Mouse (Mus musculus) bone marrow macrophage, adult 2 months (primary cell): ENCODE measurements around the gene Car11. TPM values are rescaled to one million over a fixed set of nuclear protein-coding genes. Genes with fewer than 3 reads are reported as not detected.
A peak's percentile ranks its signal among the peaks of the same experiment; 100 is the strongest.

Experiments used
- H3K27ac ChIP-seq: 2 replicates; pipeline ENCODE4 v1.5.1; 2012; ENCODE audit warnings: low read depth, low read length; ENCODE audit not compliant: insufficient read depth
- H3K4me1 ChIP-seq: 2 replicates; pipeline ENCODE4 v1.6.1; 2012; ENCODE audit warnings: low read length; ENCODE audit not compliant: control insufficient read depth, insufficient read depth
- H3K4me3 ChIP-seq: 2 replicates; pipeline ENCODE4 v1.5.1; 2012; ENCODE audit warnings: mild to moderate bottlenecking, low read length, moderate library complexity; ENCODE audit not compliant: insufficient read depth
- CTCF ChIP-seq: IDR thresholded peaks from 2 replicates; pipeline ENCODE4 v1.5.1; 2012; ENCODE audit warnings: low read depth, mild to moderate bottlenecking, low read length, moderate library complexity
- POLR2A ChIP-seq: IDR thresholded peaks from 2 replicates; pipeline ENCODE4 v1.6.1; 2012; ENCODE audit warnings: mild to moderate bottlenecking, low read depth, low read length, borderline replicate concordance
- polyA plus RNA-seq: library from polyadenylated mRNA; stranded (reverse); fragments of >200 nt; gene quantifications from 2 replicates; pipeline ENCODE4 v1.2.4, GENCODE M21; 2012; ENCODE audit not compliant: missing spikeins, insufficient read depth, insufficient read length

The Car11 gene
- polyA plus RNA-seq, 1 experiment = 1.3 TPM

DNA sequence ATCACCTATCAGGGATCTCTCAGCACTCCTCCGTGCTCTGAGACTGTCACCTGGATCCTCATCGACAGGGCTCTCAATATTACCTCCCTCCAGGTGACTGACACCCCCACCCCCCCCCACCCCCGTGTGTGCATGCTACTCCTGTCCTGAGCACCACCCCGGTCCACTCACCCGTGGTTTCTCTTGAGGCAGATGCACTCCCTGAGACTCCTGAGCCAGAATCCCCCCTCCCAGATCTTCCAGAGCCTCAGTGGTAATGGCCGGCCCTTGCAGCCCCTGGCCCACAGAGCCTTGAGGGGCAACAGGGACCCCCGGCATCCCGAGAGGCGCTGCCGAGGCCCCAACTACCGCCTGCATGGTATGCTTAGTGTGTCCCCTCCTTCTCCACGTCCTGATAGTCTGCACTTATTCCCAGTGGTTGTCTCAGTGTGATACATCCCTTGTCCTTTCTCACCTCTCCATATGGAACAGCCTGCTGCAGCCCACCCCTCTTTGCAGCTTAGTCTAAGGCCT lies 3.9 kb downstream of the Car11 start:
- H3K27ac ChIP-seq = peak overlapping the region; percentile 73
- H3K4me1 ChIP-seq = peaks cover 15% of the 10 kb centered on the region
- peak overlapping the region; percentile 58 for H3K4me3 ChIP-seq
- no peak for TF ChIP-seq POLR2A
- TF ChIP-seq CTCF = no peak

DNA sequence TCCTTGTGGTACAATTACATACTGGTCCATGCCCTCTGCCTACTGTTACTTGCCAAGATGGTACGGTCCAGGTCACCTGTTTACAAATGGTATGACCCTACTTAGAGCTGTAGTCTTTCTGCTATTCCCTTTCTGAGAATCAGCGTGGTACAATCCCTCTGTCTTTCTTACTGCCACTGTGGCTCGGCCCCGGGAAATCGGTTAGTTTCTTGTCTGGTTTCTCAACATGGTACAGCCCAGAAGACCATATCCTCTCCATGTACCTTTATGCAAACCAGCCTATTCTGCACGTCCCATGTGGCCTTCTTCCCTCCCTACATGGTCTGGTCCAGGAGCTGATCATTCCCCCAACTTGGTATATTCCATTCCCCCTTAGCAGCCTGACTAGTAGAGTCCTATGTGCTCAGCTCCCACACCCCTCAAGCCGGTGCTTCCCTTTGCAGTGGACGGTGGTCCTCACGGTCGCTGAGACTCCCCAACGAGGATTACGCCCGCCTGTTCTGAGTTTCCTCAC lies 4.5 kb downstream of the Car11 start:
- Histone ChIP-seq H3K4me1 (peaks cover 20% of the 10 kb centered on the region), H3K27ac (peak overlapping the region; percentile 73), H3K4me3 (peak overlapping the region; percentile 58)
- TF ChIP-seq CTCF (no peak), POLR2A (no peak)

DNA sequence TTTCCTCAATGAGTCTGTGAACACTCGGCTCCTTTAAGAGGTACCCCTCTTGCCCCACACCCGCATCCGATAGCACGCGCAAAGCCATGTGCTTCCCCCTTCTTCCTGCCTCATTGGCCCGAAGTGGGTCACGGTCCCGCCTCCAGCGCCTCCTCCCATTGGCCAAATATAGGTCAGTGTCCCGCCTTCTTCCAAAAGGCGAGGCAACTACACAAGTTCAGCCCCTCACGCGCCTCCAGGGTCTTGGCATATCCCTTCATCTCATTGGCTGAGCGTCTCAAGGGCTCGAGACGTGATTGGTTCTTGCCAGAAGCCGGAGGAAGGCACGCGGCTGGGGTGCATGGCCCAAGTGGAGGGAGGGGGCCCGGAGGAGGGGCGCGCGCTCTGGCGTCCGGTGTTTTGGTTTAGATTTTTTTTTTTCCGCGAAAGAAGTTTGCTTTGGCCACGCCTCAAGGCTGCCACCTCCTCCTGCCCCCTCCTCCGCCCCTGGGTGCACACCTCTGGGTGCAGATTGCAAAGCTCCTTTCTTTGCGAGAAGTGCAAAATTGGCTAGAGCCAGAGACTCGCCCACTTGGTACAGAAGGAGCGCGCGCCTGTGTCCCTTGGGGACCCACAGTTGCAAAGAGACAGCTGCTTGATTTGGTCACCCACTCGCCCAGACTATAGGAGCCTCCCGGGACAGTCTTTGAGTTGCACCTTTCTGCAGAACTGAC lies 5.2 kb downstream of the Car11 start, which contains the start of gene Dbp:
Dbp (plus strand) TSS at position 359 of the 713 bp plus-strand sequence.
- Histone ChIP-seq H3K27ac (peak within 1 kb of the TSS; percentile 87), H3K4me1 (peaks cover 21% of the 10 kb centered on the region), H3K4me3 (peak within 1 kb of the TSS; percentile 83)
- TF ChIP-seq POLR2A (no peak), CTCF (no peak)

DNA sequence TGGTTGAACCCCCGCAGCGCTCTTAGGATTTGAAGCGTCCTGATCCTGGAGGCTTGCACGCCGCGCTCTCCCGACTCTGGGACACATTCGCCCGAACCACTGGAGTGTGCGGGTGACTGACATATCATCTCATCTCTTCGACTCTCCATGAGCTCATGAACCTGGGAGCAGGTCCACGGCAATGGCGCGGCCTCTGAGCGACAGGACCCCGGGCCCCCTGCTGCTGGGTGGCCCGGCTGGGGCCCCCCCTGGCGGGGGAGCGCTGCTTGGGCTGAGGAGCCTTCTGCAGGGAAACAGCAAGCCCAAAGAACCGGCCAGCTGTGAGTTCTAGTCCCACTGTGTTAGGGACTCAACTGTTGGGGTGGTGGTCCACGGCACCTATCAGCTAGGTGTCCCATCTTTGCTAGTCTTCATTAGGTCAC lies 5.8 kb downstream of the Car11 start:
- H3K27ac ChIP-seq = peak overlapping the region; percentile 87
- TF ChIP-seq POLR2A (no peak), CTCF (0 out of 2 replicates have a peak, but pooled peaks have one; percentile 17)
- peaks cover 21% of the 10 kb centered on the region for H3K4me1 ChIP-seq

DNA sequence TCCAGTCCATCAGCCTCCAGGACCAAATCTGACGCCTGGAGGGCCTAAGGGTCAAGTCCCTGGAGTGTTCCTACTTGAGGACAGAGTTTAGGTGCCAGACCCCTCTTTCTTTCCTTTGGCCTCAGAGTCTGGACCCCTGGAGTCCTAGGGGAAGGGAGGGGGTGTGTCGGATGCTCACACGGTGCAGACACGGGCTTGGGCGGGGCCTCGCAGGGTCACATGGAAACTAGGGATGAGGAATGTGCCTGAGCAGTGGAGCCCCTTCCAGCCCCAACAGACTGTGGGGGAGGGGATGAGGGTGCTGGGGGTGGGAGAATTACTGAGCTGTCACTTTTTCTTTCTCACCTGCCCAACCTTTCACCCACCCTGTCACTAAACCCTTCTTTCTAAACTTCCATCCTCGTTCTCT lies 6.2 kb downstream of the Car11 start:
- peak overlapping the region; percentile 83 for H3K4me3 ChIP-seq
- H3K4me1 ChIP-seq = peaks cover 21% of the 10 kb centered on the region
- TF ChIP-seq CTCF = no peak
- no peak for TF ChIP-seq POLR2A
- peak overlapping the region; percentile 87 for H3K27ac ChIP-seq

More for the DNA sequence above, 5.8 kb downstream of the Car11 start:
- H3K4me3 ChIP-seq = peak overlapping the region; percentile 83

DNA sequence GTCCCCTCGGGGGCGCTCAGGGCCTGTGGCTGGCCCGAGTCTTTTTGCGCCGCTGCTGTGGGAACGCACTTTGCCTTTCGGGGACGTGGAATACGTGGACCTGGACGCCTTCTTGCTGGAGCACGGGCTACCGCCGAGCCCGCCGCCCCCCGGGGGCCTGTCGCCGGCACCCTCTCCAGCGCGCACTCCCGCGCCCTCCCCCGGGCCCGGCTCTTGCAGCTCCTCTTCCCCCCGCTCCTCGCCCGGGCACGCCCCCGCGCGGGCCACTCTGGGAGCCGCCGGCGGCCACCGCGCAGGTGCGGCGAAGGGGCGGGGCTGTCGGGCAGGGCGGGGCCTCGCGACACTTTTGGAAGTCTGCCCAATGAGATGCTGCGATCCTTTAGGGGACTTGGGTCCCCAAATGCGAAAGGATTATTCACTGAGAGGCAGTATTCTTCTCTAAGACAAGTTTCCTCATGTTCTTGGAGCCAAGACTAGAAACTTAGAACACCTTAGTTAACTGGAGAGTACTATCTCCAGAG lies 7.1 kb downstream of the Car11 start:
- H3K4me3 ChIP-seq = peak overlapping the region; percentile 83
- TF ChIP-seq CTCF (no peak), POLR2A (peak; percentile 85; the same call in 1 of the 2 replicates)
- peak overlapping the region; percentile 95 for H3K27ac ChIP-seq
- H3K4me1 ChIP-seq = peaks cover 21% of the 10 kb centered on the region

DNA sequence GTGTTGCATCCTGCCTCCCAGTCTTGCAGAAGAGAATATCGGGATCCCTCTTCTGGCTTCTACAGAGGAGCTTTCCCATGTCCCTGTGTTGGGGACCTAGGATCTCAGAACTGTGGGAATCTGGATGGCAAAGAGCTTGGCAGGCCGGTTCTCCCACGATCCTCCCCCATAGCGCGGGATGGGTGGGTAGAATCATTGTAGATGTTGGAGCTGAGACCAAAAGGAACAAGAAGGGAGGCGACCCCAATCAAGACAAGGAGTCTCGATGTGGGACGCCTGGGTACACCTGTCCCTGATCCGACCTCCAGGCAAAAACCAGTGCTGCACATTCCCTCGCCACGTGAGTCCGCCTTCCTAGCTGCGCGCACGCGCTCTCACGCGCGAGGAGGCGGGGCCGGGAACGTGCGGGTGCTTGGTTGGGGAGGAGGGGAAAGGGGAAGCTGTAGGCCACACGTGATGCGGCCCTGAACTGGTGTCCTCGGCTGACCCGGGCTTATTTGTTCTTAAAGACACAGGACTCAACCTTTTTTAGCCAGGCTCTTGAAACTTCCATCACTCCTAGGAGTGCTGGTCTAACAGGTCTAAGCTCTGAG lies 7.8 kb downstream of the Car11 start:
- Histone ChIP-seq H3K4me1 (peaks cover 21% of the 10 kb centered on the region), H3K4me3 (peak overlapping the region; percentile 83), H3K27ac (peak overlapping the region; percentile 95)
- TF ChIP-seq CTCF (no peak), POLR2A (0 out of 2 replicates have a peak, but pooled peaks have one; percentile 44)

DNA sequence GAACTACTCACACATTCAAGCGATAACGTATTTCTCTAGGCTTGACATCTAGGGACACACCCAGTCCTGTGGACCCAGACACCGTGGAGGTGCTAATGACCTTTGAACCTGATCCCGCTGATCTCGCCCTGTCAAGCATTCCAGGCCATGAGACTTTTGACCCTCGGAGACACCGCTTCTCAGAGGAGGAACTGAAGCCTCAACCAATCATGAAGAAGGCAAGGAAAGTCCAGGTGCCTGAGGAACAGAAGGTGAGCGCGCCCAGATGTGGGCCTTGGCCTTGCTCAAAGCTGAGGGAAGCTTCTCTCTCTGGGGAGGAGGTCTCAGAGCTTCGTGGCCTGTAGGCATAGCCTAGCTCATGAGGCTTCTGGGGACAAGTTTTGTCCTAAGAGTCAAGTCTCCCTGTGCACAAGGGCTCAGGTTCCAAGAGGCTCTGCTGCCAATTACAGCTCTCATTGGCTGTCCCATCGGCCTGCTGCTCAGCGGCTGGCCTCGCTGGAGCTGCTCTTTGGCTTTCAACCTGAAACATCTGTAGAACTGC lies 8.6 kb downstream of the Car11 start:
- H3K4me3 ChIP-seq = peak overlapping the region; percentile 50
- TF ChIP-seq CTCF = no peak
- no peak for TF ChIP-seq POLR2A
- peaks cover 21% of the 10 kb centered on the region for H3K4me1 ChIP-seq
- peak overlapping the region; percentile 95 for H3K27ac ChIP-seq

DNA sequence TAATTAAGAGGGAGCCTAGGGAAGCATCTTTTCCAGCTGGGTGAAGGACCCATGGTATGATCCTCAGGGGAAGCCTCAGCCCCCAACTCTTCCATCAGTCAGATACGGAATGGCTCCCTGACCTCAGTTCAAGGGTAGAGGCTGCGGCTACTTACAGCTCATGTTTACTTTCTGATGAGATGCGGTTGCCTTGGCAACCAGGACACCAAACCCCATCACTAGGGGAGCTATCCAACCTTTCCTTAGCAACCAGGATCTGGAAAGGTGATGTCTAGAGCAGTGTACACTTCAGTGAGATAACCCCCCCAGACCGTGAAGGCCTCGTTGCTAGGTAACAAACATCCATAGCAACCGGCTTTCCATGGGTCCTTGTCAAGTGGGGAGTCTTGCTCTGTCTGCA lies 9.4 kb downstream of the Car11 start:
- 0 out of 2 replicates have a peak overlapping the region, but pooled peaks have one; percentile 50 for H3K4me3 ChIP-seq
- peak overlapping the region; percentile 95; the same call in 1 of the 2 replicates for H3K27ac ChIP-seq
- no peak for TF ChIP-seq POLR2A
- TF ChIP-seq CTCF = no peak
- peaks cover 19% of the 10 kb centered on the region for H3K4me1 ChIP-seq
